Mouse (Mus musculus) liver, embryonic 14.5 days (tissue): ENCODE measurements at regions not wholly inside any gene's neighbourhood (a gene's known extent, or its start where the extent isn't known, plus 50 kb on each side); places are given as distances from the start of the nearest gene placed in this dataset.

Experiments
- ATAC-seq: fragments of 200-750 bp; cut with Nextera tagmentation; 2 replicates; pipeline ENCODE4 v1.8.0; 2017; ENCODE audit warnings: moderate number of reproducible peaks, mild to moderate bottlenecking, moderate library complexity; ENCODE audit not compliant: insufficient read depth
- DNase-seq, 3 experiments: peaks; one replicate each; pipeline ENCODE4 v3.0.0-alpha.2; 2012 to 2013; ENCODE audit warnings: low read depth in 3 of 3, low spot score in 3 of 3
- H3K27ac ChIP-seq: fragments of 300-500 bp; sonication (generic); 2 replicates; pipeline ENCODE4 v1.5.1; 2014; ENCODE audit warnings: moderate library complexity, mild to moderate bottlenecking, control low read depth, inconsistent platforms
- H3K27me3 ChIP-seq: fragments of 300-500 bp; sonication (generic); 2 replicates; pipeline ENCODE4 v1.6.1; 2014; ENCODE audit warnings: mild to moderate bottlenecking, low read length, moderate library complexity; ENCODE audit not compliant: control insufficient read depth, insufficient read depth
- H3K36me3 ChIP-seq: fragments of 300-500 bp; sonication (generic); replicated peaks from 2 replicates; pipeline ENCODE4 v1.6.1; 2014; ENCODE audit warnings: low read depth; ENCODE audit not compliant: control insufficient read depth, insufficient read depth
- H3K4me1 ChIP-seq, 2 experiments: fragments of 200-500 bp in 1 of 2; fragments of 300-500 bp in 1 of 2; sonication (generic) in 1 of 2; replicated peaks; 2 replicates each; pipeline ENCODE4 v1.6.1; 2012 to 2014; ENCODE audit warnings: antibody characterized with exemption in 1 of 2, inconsistent platforms in 1 of 2, low read length in 1 of 2; ENCODE audit not compliant: control insufficient read depth in 2 of 2, insufficient read depth in 2 of 2
- H3K4me2 ChIP-seq: fragments of 300-500 bp; sonication (generic); 2 replicates; pipeline ENCODE4 v1.6.1; 2014; ENCODE audit warnings: low read depth, mild to moderate bottlenecking, control low read depth, moderate library complexity
- H3K4me3 ChIP-seq, 2 experiments: fragments of 200-500 bp in 1 of 2; fragments of 300-500 bp in 1 of 2; sonication (generic) in 1 of 2; 2 replicates each; pipeline ENCODE4 v1.5.1; 2012 to 2014; ENCODE audit warnings: low read depth in 2 of 2, low read length in 2 of 2, mild to moderate bottlenecking in 2 of 2, control low read depth in 1 of 2, inconsistent platforms in 1 of 2, moderate library complexity in 1 of 2; ENCODE audit not compliant: insufficient read depth in 1 of 2
- H3K9ac ChIP-seq: fragments of 300-500 bp; sonication (generic); replicated peaks from 2 replicates; pipeline ENCODE4 v1.6.1; 2014; ENCODE audit warnings: mild to moderate bottlenecking, control low read depth, moderate library complexity
- H3K9me3 ChIP-seq: fragments of 300-500 bp; sonication (generic); 2 replicates; pipeline ENCODE4 v1.6.1; 2016; ENCODE audit warnings: low read length, mixed read lengths; ENCODE audit not compliant: control insufficient read depth
- CTCF ChIP-seq: IDR thresholded peaks from 2 replicates; pipeline ENCODE4 v1.5.1; 2016; ENCODE audit warnings: antibody characterized with exemption, low read depth, control low read depth
- EP300 ChIP-seq: IDR thresholded peaks from 2 replicates; pipeline ENCODE4 v1.6.1; 2016; ENCODE audit warnings: antibody characterized with exemption, low read depth
- WGBS: fragments of 180-500 bp; shearing (Covaris S2); extraction: QIAGEN DNeasy Blood & Tissue Kit; methylation state at CpG from one replicate; pipeline ENCODE4 v1.1.7; 2014; ENCODE audit not compliant: insufficient replicate concordance; 5-methylcytosine and 5-hydroxymethylcytosine counted together

GRCm38 (mm10) chr12:17620226-17620625 is 70.4 kb upstream of the Hpcal1 start:
- Histone ChIP-seq H3K4me3 (no peak overlapping the region), H3K4me2 (no peak overlapping the region), H3K4me1 (no peaks in the 10 kb centered on the region), H3K9ac (no peak overlapping the region), H3K36me3 (no peaks in the 10 kb centered on the region), H3K27me3 (no peaks in the 10 kb centered on the region), H3K9me3 (no peaks in the 10 kb centered on the region), H3K27ac (no peak overlapping the region)
- WGBS: 32% methylated on average over 6 of the region's 6 CpGs
- DNase-seq: no peak
- TF ChIP-seq EP300: no peak
- TF ChIP-seq CTCF: no peak
- ATAC-seq: no peak

- no peak for ATAC-seq
- Histone ChIP-seq H3K4me2 (no peak overlapping the region), H3K36me3 (no peaks in the 10 kb centered on the region), H3K9me3 (no peaks in the 10 kb centered on the region), H3K27me3 (no peaks in the 10 kb centered on the region), H3K9ac (no peak overlapping the region), H3K4me3 (no peak overlapping the region), H3K27ac (no peak overlapping the region), H3K4me1 (no peaks in the 10 kb centered on the region)
- TF ChIP-seq EP300 (no peak), CTCF (no peak)
- DNase-seq: no peak
- 61% methylated on average over 6 of the region's 6 CpGs for WGBS
These were observed 69.2 kb upstream of the Hpcal1 start for GRCm38 (mm10) chr12:17621487-17621888.

- 52% methylated on average over 8 of the region's 8 CpGs for WGBS
- Histone ChIP-seq H3K9me3 (no peaks in the 10 kb centered on the region), H3K27ac (no peak overlapping the region), H3K9ac (no peak overlapping the region), H3K4me3 (no peak overlapping the region), H3K4me2 (no peak overlapping the region), H3K27me3 (no peaks in the 10 kb centered on the region), H3K4me1 (no peaks in the 10 kb centered on the region), H3K36me3 (no peaks in the 10 kb centered on the region)
- TF ChIP-seq EP300 (no peak), CTCF (no peak)
- ATAC-seq (no peak), DNase-seq (no peak)
These were observed 68.1 kb upstream of the Hpcal1 start for GRCm38 (mm10) chr12:17622509-17623005.

DNA sequence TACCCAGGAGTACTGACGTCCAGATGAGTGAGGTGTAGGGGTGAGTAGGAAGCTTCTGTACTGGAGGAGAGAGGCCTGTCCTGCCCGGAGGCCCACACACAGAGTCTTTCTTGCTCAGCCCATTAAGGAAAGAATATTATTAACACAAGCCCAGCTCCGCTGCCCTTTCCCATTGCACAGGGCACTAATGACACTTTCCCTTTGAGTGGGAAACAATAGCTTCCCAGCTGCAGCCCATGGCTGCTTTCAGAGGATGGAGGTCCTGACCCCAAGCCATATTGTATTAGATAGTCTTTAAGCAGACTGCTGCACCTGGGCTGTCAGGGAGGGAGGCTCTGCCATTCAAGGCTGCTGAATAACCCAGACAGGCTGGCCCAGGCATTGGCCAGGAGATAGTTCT is 64.6 kb upstream of the Hpcal1 start:
- no peaks in the 10 kb centered on the region for H3K4me1 ChIP-seq
- no peak for ATAC-seq
- no peaks in the 10 kb centered on the region for H3K9me3 ChIP-seq
- H3K27ac ChIP-seq: no peak overlapping the region
- no peak for DNase-seq
- 60% methylated on average over 3 of the region's 3 CpGs for WGBS
- no peaks in the 10 kb centered on the region for H3K27me3 ChIP-seq
- H3K4me3 ChIP-seq: no peak overlapping the region
- H3K9ac ChIP-seq: no peak overlapping the region
- no peak for TF ChIP-seq EP300
- no peak for TF ChIP-seq CTCF
- H3K36me3 ChIP-seq: no peaks in the 10 kb centered on the region
- no peak overlapping the region for H3K4me2 ChIP-seq

DNA sequence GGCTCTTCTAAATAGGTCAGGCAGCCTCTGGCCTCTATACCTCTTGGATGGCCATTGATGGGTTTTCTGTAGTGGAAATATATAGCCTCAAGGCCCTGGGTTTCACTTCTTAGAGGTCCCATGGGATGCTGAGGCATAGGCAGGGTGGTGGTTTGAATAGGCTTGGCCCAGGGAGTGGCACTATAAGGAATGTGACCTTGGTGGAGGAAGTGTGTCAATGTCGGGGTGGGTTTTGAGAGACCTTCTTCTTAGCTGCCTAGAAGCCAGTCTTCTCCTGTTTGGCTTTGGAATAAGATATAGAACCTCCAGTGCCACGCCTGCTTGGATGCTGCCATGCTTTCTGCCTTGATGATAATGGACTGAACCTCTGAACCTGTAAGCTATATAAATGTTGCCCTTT is 59.5 kb upstream of the Hpcal1 start:
- Histone ChIP-seq H3K27ac (no peak overlapping the region), H3K27me3 (no peaks in the 10 kb centered on the region), H3K4me1 (no peaks in the 10 kb centered on the region), H3K4me3 (no peak overlapping the region), H3K9me3 (no peaks in the 10 kb centered on the region), H3K4me2 (no peak overlapping the region), H3K36me3 (no peaks in the 10 kb centered on the region), H3K9ac (no peak overlapping the region)
- TF ChIP-seq CTCF (no peak), EP300 (no peak)
- DNase-seq (no peak), ATAC-seq (no peak)
- WGBS: 61% methylated on average over 2 of the region's 2 CpGs

DNA sequence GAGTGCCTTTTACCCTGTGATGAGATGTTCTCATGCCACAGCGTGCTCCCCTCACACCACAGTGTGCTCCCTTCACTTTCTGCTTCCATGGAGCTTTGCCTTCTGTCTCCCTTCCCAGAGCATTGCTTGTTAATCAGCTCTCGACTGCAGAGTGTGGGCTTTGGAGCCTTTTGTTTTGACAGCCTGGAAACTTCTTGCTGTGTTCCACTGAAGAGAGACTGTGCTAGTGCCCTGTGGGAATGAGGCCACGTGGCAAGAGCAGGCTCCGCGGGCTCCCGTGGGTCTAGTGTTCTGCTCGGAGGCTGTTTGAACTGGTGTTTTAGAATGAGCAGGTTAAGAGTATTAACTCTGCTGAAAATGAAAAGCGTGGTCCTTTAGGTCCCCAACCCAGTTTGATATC is 54.5 kb upstream of the Hpcal1 start:
- H3K4me2 ChIP-seq: no peak overlapping the region
- ATAC-seq: no peak
- H3K9ac ChIP-seq: no peak overlapping the region
- H3K4me3 ChIP-seq: no peak overlapping the region
- H3K9me3 ChIP-seq: no peaks in the 10 kb centered on the region
- TF ChIP-seq CTCF (no peak), EP300 (no peak)
- no peaks in the 10 kb centered on the region for H3K36me3 ChIP-seq
- H3K27ac ChIP-seq: no peak overlapping the region
- DNase-seq: no peak
- H3K27me3 ChIP-seq: no peaks in the 10 kb centered on the region
- 56% methylated on average over 8 of the region's 8 CpGs for WGBS
- H3K4me1 ChIP-seq: no peaks in the 10 kb centered on the region
